Mouse (Mus musculus) splenic B cell, adult 2 months (primary cell): Measurements from ENCODE around the gene Braf.

Source experiments
- DNase-seq: peaks from one replicate; pipeline ENCODE4 v3.0.0-alpha.2; 2011; ENCODE audit warnings: low read depth, low spot score
- H3K27me3 ChIP-seq: 2 replicates; pipeline ENCODE4 v1.6.1; 2012; ENCODE audit warnings: mild to moderate bottlenecking, low read length, moderate library complexity, mixed read lengths; ENCODE audit not compliant: control insufficient read depth, poor library complexity, insufficient read depth, severe bottlenecking
- H3K36me3 ChIP-seq: 2 replicates; pipeline ENCODE4 v1.6.1; 2012; ENCODE audit warnings: mild to moderate bottlenecking, low read length, moderate library complexity, mixed read lengths; ENCODE audit not compliant: control insufficient read depth, poor library complexity, insufficient read depth, severe bottlenecking

Braf gene

DNA sequence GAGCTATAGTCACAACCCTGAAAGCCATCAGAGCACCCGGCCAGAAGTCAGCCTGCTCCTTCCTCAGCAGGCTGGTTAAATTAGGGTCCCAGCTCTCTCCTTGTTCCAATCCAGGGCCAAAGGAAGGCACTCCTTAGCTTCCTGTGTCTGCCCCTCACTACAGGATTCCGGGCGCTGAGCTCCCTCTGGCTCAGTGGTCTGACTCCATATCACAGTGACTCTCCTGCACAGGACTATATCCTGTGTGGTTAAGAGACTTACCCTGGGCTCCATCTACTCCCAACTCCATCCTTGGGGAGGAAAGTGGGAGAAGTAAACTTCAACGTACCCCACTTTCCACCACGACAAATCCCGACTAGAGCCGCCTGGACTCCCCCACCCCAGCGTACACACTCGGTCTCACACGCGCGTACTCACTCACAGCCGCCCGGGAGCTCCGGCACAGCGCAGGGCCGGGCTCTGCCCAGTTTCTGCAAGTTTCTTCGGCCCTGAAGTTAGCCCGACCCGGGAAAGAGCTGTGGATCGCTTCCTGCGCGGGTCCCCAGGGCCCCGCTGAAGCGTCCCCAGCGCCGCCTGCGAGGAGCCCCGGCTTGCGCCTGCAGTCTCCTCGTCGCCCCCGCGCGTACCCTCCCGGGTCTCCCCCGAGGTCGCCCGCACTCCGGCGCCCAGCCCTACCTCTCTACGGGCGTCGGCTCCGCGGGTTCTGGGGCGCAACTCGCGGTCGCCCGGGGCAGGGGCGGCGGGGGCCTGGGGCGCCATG lies 168.2 kb downstream of the Braf start:
- no peak for DNase-seq
- Histone ChIP-seq H3K27me3 (no peaks in the 10 kb centered on the region), H3K36me3 (no peaks in the 10 kb centered on the region)

DNA sequence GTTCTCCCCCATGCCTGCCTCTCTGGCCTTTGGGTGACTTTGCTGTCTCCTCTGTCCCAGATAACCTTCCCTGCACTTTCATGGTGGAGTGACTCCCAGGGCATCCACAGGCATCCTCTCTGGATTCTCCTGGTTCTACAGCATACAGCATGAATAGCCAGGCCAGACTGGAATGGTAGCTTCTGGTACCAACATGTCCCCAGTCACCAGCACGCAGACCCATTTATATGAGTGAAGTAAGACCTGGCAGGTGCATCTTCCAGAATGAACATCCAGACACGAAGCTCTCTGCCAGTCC lies 169.7 kb downstream of the Braf start:
- Histone ChIP-seq H3K27me3 (no peaks in the 10 kb centered on the region), H3K36me3 (no peaks in the 10 kb centered on the region)
- no peak for DNase-seq

DNA sequence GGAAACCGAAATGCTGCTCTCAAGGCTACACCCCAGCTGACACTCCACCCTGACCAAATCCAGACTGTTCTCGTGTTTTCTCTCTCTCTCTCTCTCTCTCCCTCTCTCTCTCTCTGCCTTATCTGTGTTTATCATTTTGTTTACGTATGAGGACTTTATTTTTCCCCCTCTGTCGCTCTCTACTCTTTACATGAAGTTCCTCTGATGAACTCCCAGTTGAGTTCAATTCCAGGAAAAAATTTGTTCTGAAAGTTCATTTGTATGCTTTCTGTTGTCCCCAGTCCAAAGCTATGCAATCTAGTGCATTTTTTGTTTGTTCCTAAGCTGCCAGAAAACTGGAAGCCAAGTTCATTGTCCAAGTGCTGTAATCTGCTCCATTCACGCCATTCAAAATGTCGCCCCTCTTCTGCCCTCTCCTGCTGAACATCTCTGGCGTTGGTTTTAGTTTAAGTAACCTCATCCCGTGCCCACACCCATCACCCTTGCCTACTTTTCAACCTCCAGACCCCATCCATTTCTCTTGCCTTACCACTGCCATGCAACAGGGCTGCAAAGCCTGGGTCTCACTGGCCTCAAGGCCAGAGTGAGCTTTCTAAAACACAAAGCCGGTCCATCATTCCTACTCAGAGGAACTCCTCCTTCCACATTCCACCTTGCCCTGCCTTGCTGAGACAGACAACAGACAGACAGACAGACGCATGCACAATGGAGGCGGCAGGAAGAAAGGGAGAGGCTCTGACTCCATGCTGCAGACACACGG lies 170.2 kb downstream of the Braf start:
- no peak for DNase-seq
- Histone ChIP-seq H3K27me3 (no peaks in the 10 kb centered on the region), H3K36me3 (no peaks in the 10 kb centered on the region)
